Mouse (Mus musculus) CH12.LX (cell line): ENCODE measurements at regions not wholly inside any gene's neighbourhood (a gene's known extent, or its start where the extent isn't known, plus 50 kb on each side); places are given as distances from the start of the nearest gene placed in this dataset.

Source experiments
- DNase-seq: peaks from one replicate; pipeline ENCODE4 v3.0.0-alpha.2; 2013; ENCODE audit errors: extremely low read depth
- H3K27ac ChIP-seq: 2 replicates; pipeline ENCODE4 v1.5.1; 2012; ENCODE audit warnings: low read depth, mild to moderate bottlenecking, control low read depth, moderate library complexity; ENCODE audit not compliant: insufficient read depth
- H3K27me3 ChIP-seq: replicated peaks from 2 replicates; pipeline ENCODE3; 2012; ENCODE audit warnings: inconsistent platforms
- H3K36me3 ChIP-seq, 2 experiments: replicated peaks in 1 of 2; 2 replicates each; pipeline versions ENCODE3 to v1.6.1; 2012; ENCODE audit warnings: inconsistent platforms in 1 of 2, low read length in 1 of 2, mild to moderate bottlenecking in 1 of 2, mixed read lengths in 1 of 2, moderate library complexity in 1 of 2; ENCODE audit not compliant: control insufficient read depth in 1 of 2, insufficient read depth in 1 of 2
- H3K4me1 ChIP-seq, 2 experiments: 2 replicates each; pipeline ENCODE4 v1.6.1; 2012; ENCODE audit warnings: inconsistent platforms in 1 of 2, moderate library complexity in 1 of 2; ENCODE audit not compliant: insufficient read depth in 2 of 2, control insufficient read depth in 1 of 2
- H3K4me2 ChIP-seq: 2 replicates; pipeline ENCODE4 v1.6.1; 2012; ENCODE audit warnings: low read depth, mild to moderate bottlenecking, control low read depth; ENCODE audit not compliant: poor library complexity, insufficient read depth, severe bottlenecking
- H3K4me3 ChIP-seq, 3 experiments: fragments of 150-350 bp in 1 of 3; sonication (generic) in 1 of 3; replicated peaks in 1 of 3; 2 replicates each; pipeline versions ENCODE3 to v1.5.1; 2011 to 2012; ENCODE audit warnings: low read depth in 2 of 3, low read length in 2 of 3, mild to moderate bottlenecking in 2 of 3, moderate library complexity in 2 of 3, control low read depth in 1 of 3, improper control_type of control experiment in 1 of 3, inconsistent platforms in 1 of 3, mixed read lengths in 1 of 3; ENCODE audit not compliant: poor library complexity in 1 of 3
- H3K79me2 ChIP-seq: replicated peaks from 2 replicates; pipeline ENCODE4 v1.6.1; 2012; ENCODE audit warnings: mild to moderate bottlenecking, moderate library complexity; ENCODE audit not compliant: control insufficient read depth, poor library complexity, insufficient read depth, severe bottlenecking; ENCODE audit errors: extremely low read depth
- H3K9ac ChIP-seq: 2 replicates; pipeline ENCODE4 v1.6.1; 2012; ENCODE audit warnings: low read depth, mild to moderate bottlenecking, control low read depth, moderate library complexity; ENCODE audit not compliant: insufficient read depth
- H3K9me3 ChIP-seq: replicated peaks from 2 replicates; pipeline ENCODE3; 2012; ENCODE audit warnings: low read length, inconsistent platforms, mixed read lengths
- CHD2 ChIP-seq: IDR thresholded peaks from 2 replicates; pipeline ENCODE4 v1.6.1; 2011; ENCODE audit warnings: low read length, improper control_type of control experiment
- ETS1 ChIP-seq: conservative IDR thresholded peaks from 2 replicates; pipeline ENCODE4 v1.6.1; 2012; ENCODE audit warnings: low read depth, mild to moderate bottlenecking, inconsistent platforms, low read length, improper control_type of control experiment, moderate library complexity
- GABPA ChIP-seq: IDR thresholded peaks from 2 replicates; pipeline ENCODE4 v1.6.1; 2012; ENCODE audit warnings: low read depth, low read length, improper control_type of control experiment, inconsistent platforms; ENCODE audit not compliant: insufficient replicate concordance
- HCFC1 ChIP-seq: IDR thresholded peaks from 2 replicates; pipeline ENCODE4 v1.6.1; 2012; ENCODE audit warnings: low read depth, mild to moderate bottlenecking, inconsistent platforms, low read length, improper control_type of control experiment
- IRF4 ChIP-seq: IDR thresholded peaks from 2 replicates; pipeline ENCODE4 v1.6.1; 2014; ENCODE audit warnings: low read depth, mild to moderate bottlenecking, inconsistent platforms, low read length, improper control_type of control experiment
- KAT2A ChIP-seq: IDR thresholded peaks from 2 replicates; pipeline ENCODE4 v1.6.1; 2012; ENCODE audit warnings: low read length, improper control_type of control experiment, inconsistent platforms; ENCODE audit not compliant: insufficient replicate concordance
- MAX ChIP-seq: IDR thresholded peaks from 2 replicates; pipeline ENCODE4 v1.6.1; 2011; ENCODE audit warnings: low read length, improper control_type of control experiment
- MAZ ChIP-seq: IDR thresholded peaks from 2 replicates; pipeline ENCODE4 v1.6.1; 2012; ENCODE audit warnings: low read depth, mild to moderate bottlenecking, inconsistent platforms, low read length, improper control_type of control experiment, moderate library complexity
- MEF2A ChIP-seq: IDR thresholded peaks from 2 replicates; pipeline ENCODE4 v1.6.1; 2014; ENCODE audit warnings: low read depth, mild to moderate bottlenecking, inconsistent platforms, low read length, improper control_type of control experiment, borderline replicate concordance
- MYC ChIP-seq: IDR thresholded peaks from 2 replicates; pipeline ENCODE4 v1.6.1; 2011; ENCODE audit warnings: low read depth, mild to moderate bottlenecking, improper control_type of control experiment, low read length
- NELFE ChIP-seq: IDR thresholded peaks from 2 replicates; pipeline ENCODE4 v1.6.1; 2011; ENCODE audit warnings: low read depth, low read length, improper control_type of control experiment
- NRF1 ChIP-seq: IDR thresholded peaks from 2 replicates; pipeline ENCODE4 v1.6.1; 2014; ENCODE audit warnings: low read depth, mild to moderate bottlenecking, inconsistent platforms, low read length, improper control_type of control experiment, moderate library complexity
- PAX5 ChIP-seq: IDR thresholded peaks from 2 replicates; pipeline ENCODE4 v1.6.1; 2012; ENCODE audit warnings: low read length, inconsistent platforms, mixed read lengths
- POLR2A ChIP-seq: IDR thresholded peaks from 2 replicates; pipeline ENCODE4 v1.6.1; 2011; ENCODE audit warnings: low read depth, mild to moderate bottlenecking, improper control_type of control experiment, low read length
- RAD21 ChIP-seq: IDR thresholded peaks from 2 replicates; pipeline ENCODE4 v1.6.1; 2011; ENCODE audit warnings: low read depth, mild to moderate bottlenecking, low read length, improper control_type of control experiment, moderate library complexity
- RCOR1 ChIP-seq: conservative IDR thresholded peaks from 2 replicates; pipeline ENCODE4 v1.6.1; 2012; ENCODE audit warnings: low read depth, mild to moderate bottlenecking, inconsistent platforms, low read length, improper control_type of control experiment
- SIN3A ChIP-seq: IDR thresholded peaks from 2 replicates; pipeline ENCODE4 v1.6.1; 2012; ENCODE audit warnings: low read length, improper control_type of control experiment, inconsistent platforms
- SMC3 ChIP-seq: IDR thresholded peaks from 2 replicates; pipeline ENCODE4 v1.6.1; 2011; ENCODE audit warnings: low read depth, low read length, improper control_type of control experiment
- TBP ChIP-seq: conservative IDR thresholded peaks from 2 replicates; pipeline ENCODE4 v1.6.1; 2011; ENCODE audit warnings: low read depth, low read length, improper control_type of control experiment
- UBTF ChIP-seq: IDR thresholded peaks from 2 replicates; pipeline ENCODE4 v1.6.1; 2012; ENCODE audit warnings: low read depth, mild to moderate bottlenecking, inconsistent platforms, low read length, improper control_type of control experiment, moderate library complexity
- USF2 ChIP-seq: conservative IDR thresholded peaks from 2 replicates; pipeline ENCODE4 v1.6.1; 2011; ENCODE audit warnings: low read depth, low read length, improper control_type of control experiment
- ZC3H11A ChIP-seq: IDR thresholded peaks from 2 replicates; pipeline ENCODE4 v1.6.1; 2012; ENCODE audit warnings: low read depth, mild to moderate bottlenecking, inconsistent platforms, low read length, improper control_type of control experiment
- ZNF384 ChIP-seq: IDR thresholded peaks from 2 replicates; pipeline ENCODE4 v1.6.1; 2012; ENCODE audit warnings: low read depth, low read length, improper control_type of control experiment, inconsistent platforms
- dilution Hi-C: fragments of 300-500 bp; cut with MboI; formaldehyde crosslinking; loops from 2 replicates; pipeline ENCODE4 v1.14.3; 2020; ENCODE audit warnings: low sequenced_read_pairs; ENCODE audit not compliant: extremely low pct_unique_long_range_greater_than_20kb, extremely low pct_ligation_motif_present
- in situ Hi-C: fragments of 300-500 bp; cut with MboI; formaldehyde crosslinking; loops from 3 replicates; pipeline ENCODE4 v1.14.3; 2019; ENCODE audit warnings: low sequenced_read_pairs, low pct_ligation_motif_present, low pct_unique_long_range_greater_than_20kb, mixed read lengths

DNA sequence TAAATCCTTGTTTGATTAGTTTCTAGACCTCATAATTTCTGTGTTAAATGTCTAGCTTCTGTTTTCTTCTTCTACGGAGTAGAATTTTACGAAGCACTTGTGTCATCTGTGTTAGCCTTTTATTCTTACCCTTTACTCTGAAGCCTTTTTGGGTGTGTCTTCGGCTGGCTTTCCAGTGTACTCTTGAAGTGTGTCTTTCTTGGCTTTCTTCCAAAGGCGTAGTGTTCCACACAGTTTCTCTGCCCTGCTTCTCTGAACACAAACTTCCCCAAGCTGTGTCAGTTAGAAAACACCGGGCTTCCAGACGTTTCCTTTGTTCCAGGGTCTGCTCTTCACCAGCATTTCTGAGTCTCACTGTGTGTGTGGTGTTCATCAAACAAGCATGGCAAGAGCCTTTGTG is 152.7 kb downstream of the Lyplal1 start:
- TF ChIP-seq ZC3H11A (no peak), CHD2 (no peak), SMC3 (no peak), IRF4 (no peak), HCFC1 (no peak), MYC (no peak), POLR2A (no peak), SIN3A (no peak)
- H3K27ac ChIP-seq: no peak overlapping the region
- DNase-seq: no peak
- dilution Hi-C loops (no loop called here), in situ Hi-C loops (no loop called here)
- no peak overlapping the region for H3K4me2 ChIP-seq
- no peaks in the 10 kb centered on the region for H3K27me3 ChIP-seq
- H3K9ac ChIP-seq: no peak overlapping the region
- H3K79me2 ChIP-seq: no peaks in the 10 kb centered on the region
- no peak overlapping the region for H3K4me3 ChIP-seq
- no peaks in the 10 kb centered on the region for H3K4me1 ChIP-seq
- no peaks in the 10 kb centered on the region for H3K36me3 ChIP-seq
- peaks cover 73% of the 10 kb centered on the region for H3K9me3 ChIP-seq

DNA sequence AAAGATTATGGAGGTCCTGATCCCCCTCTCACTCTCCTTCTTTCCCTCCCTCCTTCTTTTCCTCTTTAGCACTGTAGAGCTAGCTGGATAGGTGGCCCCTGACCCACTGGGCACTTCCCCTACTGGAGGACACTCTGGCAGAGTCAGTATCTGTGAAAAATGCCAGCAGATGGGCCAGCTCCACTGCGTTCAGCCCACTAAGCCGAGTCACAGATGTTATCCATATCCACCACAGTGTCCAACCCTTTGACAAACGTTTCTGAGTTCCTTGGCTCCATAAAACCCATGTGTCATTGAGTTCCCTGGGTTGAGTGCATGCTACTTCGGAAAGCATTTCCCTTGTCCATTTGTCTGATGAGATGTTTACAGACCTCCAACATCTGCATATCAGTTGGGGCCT is 149.9 kb downstream of the Lyplal1 start:
- no peak overlapping the region for H3K4me2 ChIP-seq
- dilution Hi-C loops: no loop called here
- no peak overlapping the region for H3K27ac ChIP-seq
- no peaks in the 10 kb centered on the region for H3K79me2 ChIP-seq
- no peaks in the 10 kb centered on the region for H3K4me1 ChIP-seq
- peaks cover 59% of the 10 kb centered on the region for H3K9me3 ChIP-seq
- no peak for DNase-seq
- H3K36me3 ChIP-seq: no peaks in the 10 kb centered on the region
- no peak overlapping the region for H3K9ac ChIP-seq
- no peaks in the 10 kb centered on the region for H3K27me3 ChIP-seq
- in situ Hi-C loops: no loop called here
- no peak overlapping the region for H3K4me3 ChIP-seq
- TF ChIP-seq MEF2A: no peak
- no peak for TF ChIP-seq RAD21
- no peak for TF ChIP-seq GABPA
- TF ChIP-seq RCOR1: no peak
- no peak for TF ChIP-seq ZNF384
- TF ChIP-seq USF2: no peak
- TF ChIP-seq KAT2A: no peak
- no peak for TF ChIP-seq ZC3H11A
- TF ChIP-seq ETS1: no peak
- no peak for TF ChIP-seq MAZ
- no peak for TF ChIP-seq NRF1
- no peak for TF ChIP-seq IRF4
- no peak for TF ChIP-seq MAX
- TF ChIP-seq NELFE: no peak
- no peak for TF ChIP-seq TBP
- TF ChIP-seq PAX5: no peak
- no peak for TF ChIP-seq SIN3A
- no peak for TF ChIP-seq POLR2A
- TF ChIP-seq UBTF: no peak
